Mouse (Mus musculus) heart, adult 9 months (tissue): ENCODE results near the gene Fgfr2.

ENCODE experiments used
- DNase-seq, 2 experiments: peaks; one replicate each; pipeline ENCODE4 v3.0.0; 2022; ENCODE audit warnings: low spot score in 2 of 2

Gene Fgfr2

GRCm38 (mm10) chr7:130215348-130216252 lies 2907.6 kb downstream of the Fgfr2 start:
- DNase-seq: peak; percentile 29 to 68

DNA sequence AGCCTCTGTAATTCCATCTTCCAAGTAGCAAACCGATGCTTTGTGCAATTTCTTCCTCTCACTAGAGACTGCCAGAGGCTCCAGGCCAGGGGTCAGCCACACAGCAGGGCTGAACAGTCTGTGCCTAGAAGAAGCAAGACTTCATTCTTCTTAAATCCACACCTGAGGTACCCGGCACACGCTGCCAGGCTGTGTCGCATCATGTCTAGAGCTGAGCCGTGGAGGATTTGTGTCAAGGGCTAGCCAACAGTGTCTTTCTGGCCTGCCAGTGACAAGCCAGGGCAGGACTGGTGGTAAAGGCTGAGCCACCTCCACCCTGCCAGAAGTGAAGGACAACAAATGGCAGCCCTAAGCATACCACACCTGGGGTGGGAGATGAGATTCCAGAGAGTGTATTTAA lies 2910.0 kb downstream of the Fgfr2 start:
- no peak for DNase-seq

GRCm38 (mm10) chr7:130211411-130211810 lies 2911.7 kb downstream of the Fgfr2 start:
- DNase-seq: no peak

DNA sequence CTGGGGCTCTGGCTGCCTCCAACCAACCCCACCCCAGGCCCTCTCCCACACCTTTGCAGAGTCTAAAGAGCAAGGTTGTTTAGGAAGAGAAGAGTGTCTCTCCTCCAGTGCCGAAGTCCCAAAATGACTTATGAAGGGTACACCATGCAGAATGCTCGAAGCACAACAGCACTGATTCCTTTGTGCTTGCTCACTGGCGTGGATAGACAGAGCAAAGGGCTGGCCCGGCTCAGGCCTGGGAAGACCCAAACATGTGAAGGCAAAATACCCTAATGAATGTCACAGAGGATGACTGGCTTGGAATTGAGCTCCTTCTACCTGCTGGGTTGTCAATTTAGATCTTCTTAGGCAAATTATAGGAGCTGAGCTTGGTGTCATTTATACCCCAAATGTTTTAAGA lies 2914.5 kb downstream of the Fgfr2 start:
- no peak for DNase-seq

GRCm38 (mm10) chr7:130206181-130206582 lies 2917.0 kb downstream of the Fgfr2 start:
- DNase-seq: no peak

GRCm38 (mm10) chr7:130205140-130205539 lies 2918.0 kb downstream of the Fgfr2 start:
- DNase-seq: no peak

- no peak for DNase-seq
These were observed 2922.1 kb downstream of the Fgfr2 start for GRCm38 (mm10) chr7:130201020-130201419.

GRCm38 (mm10) chr7:130199951-130200350 lies 2923.2 kb downstream of the Fgfr2 start:
- no peak for DNase-seq

GRCm38 (mm10) chr7:130199317-130199716 lies 2923.8 kb downstream of the Fgfr2 start:
- no peak for DNase-seq

- no peak for DNase-seq
These were observed 2928.1 kb downstream of the Fgfr2 start for GRCm38 (mm10) chr7:130195081-130195480.

GRCm38 (mm10) chr7:130190329-130190975 lies 2932.7 kb downstream of the Fgfr2 start:
- DNase-seq: no peak

GRCm38 (mm10) chr7:130189901-130190300 lies 2933.2 kb downstream of the Fgfr2 start:
- DNase-seq: no peak

DNA sequence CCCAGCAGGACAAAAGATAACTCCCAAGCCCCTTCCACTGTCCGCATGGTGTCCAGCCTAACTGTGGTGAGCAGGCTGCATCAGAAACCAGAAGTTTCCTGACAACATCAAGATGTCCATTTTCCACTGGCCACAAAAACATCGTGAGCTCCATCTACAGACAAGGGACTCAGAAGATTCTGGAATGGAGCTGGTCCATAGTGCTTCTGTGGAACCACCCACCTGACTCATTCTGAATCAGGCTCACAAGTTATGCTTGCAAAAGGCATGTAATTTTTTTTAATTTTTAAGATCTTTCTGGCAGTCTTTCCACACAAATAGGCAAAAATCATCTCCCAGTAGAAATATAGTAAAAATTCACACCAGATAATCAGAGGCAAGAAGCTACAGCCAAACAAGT lies 2935.0 kb downstream of the Fgfr2 start:
- DNase-seq: no peak

- DNase-seq: no peak
These were observed 2938.3 kb downstream of the Fgfr2 start for GRCm38 (mm10) chr7:130184864-130185263.

DNA sequence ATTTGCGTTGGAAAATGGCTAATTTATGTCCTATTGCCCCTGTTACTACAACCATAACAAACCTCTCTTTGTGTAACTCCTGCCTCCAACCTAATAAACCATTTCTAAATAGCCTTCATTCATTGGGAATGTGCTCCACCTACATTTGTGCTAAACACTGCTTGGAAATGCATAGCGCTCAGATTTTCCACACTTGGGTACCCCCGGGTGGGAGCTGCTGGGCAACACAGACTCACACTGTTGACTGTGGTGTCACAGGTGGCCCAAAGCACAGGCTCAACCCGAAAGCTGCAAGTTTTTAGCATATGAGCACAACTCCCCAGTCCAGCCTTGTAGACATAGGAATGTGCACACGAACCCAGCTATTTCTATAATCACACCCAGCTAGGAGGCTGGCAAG lies 2939.2 kb downstream of the Fgfr2 start:
- no peak for DNase-seq

- no peak for DNase-seq
These were observed 2940.6 kb downstream of the Fgfr2 start for GRCm38 (mm10) chr7:130182551-130182950.

DNA sequence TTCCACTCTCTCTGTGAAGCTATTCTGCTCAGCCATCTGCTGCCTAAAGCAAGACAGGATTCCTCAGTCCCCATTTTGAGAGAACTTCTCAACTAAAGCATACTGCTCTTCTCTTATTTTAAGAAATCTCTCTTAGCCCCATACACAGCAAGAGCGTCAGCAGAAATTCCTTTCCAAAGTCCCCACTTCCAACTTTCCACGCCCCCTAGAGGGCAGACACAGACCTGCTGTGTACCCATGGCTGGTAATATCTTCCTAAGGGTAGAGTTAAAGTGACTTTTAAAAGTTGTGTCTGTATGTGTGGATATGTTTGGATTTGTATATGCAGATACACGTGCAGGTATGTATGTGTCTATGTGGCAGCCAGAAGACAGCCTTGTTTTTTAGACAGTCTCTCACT lies 2944.2 kb downstream of the Fgfr2 start:
- no peak for DNase-seq

DNA sequence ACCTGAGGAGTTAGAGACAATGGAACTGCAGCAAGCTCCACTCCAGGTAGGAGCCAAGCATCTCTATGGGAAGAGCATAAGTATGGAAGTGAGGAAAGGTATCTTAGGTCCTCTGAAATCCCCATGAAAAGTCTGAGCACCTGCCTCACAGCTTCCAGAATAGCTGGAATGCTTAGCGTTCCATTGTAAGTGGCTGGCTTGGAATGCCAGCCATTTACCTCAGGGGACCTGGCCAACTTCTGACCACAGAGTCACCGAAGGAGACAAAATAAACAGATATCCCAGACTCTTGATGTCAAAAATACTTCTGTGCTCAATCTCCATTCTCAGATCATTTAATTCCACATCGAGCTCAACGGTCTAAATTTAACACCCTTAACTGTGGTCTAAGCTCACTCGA lies 2946.1 kb downstream of the Fgfr2 start:
- no peak for DNase-seq

DNA sequence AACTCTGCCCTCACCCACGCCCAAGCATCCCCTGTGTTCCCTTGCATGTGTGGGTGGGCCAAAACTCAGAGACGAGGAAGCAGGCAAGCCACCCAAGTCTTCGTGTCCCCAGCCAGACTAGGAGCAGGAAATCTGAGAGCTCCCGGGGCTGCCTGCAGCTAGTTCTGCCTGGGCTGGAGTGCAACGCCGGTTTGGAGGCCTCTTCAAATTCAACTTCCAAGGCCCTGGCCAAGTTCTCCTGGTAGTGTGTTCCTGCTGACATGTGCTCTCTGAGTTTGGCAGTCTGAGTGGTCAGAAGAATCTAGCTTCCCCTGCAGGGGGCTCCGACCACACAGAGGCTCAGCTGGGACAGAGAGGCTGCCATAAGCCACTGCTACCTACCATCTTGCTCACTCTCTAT lies 2948.6 kb downstream of the Fgfr2 start:
- peak in 1 of 2 experiments; percentile 9 for DNase-seq

GRCm38 (mm10) chr7:130173914-130174313 lies 2949.2 kb downstream of the Fgfr2 start:
- DNase-seq: no peak

- no peak for DNase-seq
These were observed 2953.0 kb downstream of the Fgfr2 start for GRCm38 (mm10) chr7:130170144-130170543.

DNA sequence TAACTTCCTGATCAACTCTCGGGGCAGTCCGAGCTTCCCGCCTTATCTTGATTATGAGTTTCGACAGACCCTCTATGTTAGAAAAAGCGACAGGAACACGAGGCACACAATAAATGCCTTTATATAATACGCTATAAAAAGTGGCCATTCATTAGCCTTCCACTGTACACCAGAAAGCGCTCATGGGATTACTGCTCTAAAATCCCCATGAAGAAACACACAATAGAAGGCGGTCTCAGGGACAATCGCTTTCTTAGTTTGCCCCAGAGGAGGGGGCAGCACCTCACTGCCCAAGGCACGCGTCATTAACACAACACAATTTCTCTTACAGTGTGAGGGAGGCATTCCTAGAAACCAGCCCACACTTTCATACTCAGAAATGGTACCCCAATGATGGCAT lies 2954.9 kb downstream of the Fgfr2 start:
- DNase-seq: no peak

- no peak for DNase-seq
These were observed 2955.9 kb downstream of the Fgfr2 start for GRCm38 (mm10) chr7:130167261-130167660.
